Mouse (Mus musculus) bone marrow macrophage, adult 2 months (primary cell): ENCODE data around the gene 4931429L15Rik.

Experiments
- CTCF ChIP-seq: IDR thresholded peaks from 2 replicates; pipeline ENCODE4 v1.5.1; 2012; ENCODE audit warnings: low read depth, mild to moderate bottlenecking, low read length, moderate library complexity
- POLR2A ChIP-seq: IDR thresholded peaks from 2 replicates; pipeline ENCODE4 v1.6.1; 2012; ENCODE audit warnings: mild to moderate bottlenecking, low read depth, low read length, borderline replicate concordance

GRCm38 (mm10) chr9:46269125-46269524, 50.7 kb downstream of the 4931429L15Rik start:
- no peak for TF ChIP-seq CTCF
- no peak for TF ChIP-seq POLR2A
